Comparison of ENCODE assay signal across 11 mouse cellular contexts in genomic region chr1:133920876-133921275, GRCm38 (mm10). TPM values are rescaled to one million over a fixed set of nuclear protein-coding genes. Genes with fewer than 3 reads are reported as not detected.
A peak's percentile ranks its signal among the peaks of the same experiment; 100 is the strongest.
DNase-seq lines count a peak whose midpoint lies in the region; ATAC-seq lines count a peak whose summit lies in the region.
"Had no signal": no experiment of that assay in that cellular context is flagged by ENCODE, and none has a peak within 500 bp of the region (broad histone marks: within the 10 kb centered on the region; RNA-seq: fewer than 3 reads in every experiment).

No protein-coding gene starts in this region.

- peak overlapping the region; percentile 14; the same call in 1 of the 2 replicates for H3K4me3 ChIP-seq in heart, embryonic 13.5 days
- no peak overlapping the region for H3K4me3 ChIP-seq in neural tube, embryonic 11.5 days (ENCODE audit: low read depth, low read length)
- H3K4me3 ChIP-seq in limb, embryonic 15.5 days = peak overlapping the region; percentile 26
- 0 out of 2 replicates have a peak overlapping the region, but pooled peaks have one; percentile 4 for H3K4me3 ChIP-seq in stomach, embryonic 16.5 days (replicated peaks; ENCODE audit: low read length)

- no peaks in the 10 kb centered on the region for H3K36me3 ChIP-seq in heart, embryonic 13.5 days
- no peaks in the 10 kb centered on the region for H3K36me3 ChIP-seq in neural tube, embryonic 11.5 days (ENCODE audit: control insufficient read depth, insufficient read depth, low read length)
- no peaks in the 10 kb centered on the region for H3K36me3 ChIP-seq in limb, embryonic 15.5 days
- no peaks in the 10 kb centered on the region for H3K36me3 ChIP-seq in stomach, embryonic 16.5 days (ENCODE audit: control insufficient read depth, insufficient read depth, low read length)

- intact Hi-C loops in heart, postnatal 14 days (cut with DNase I) = loop anchor here (1.0 kb wide), 1 partner anchor 37 kb away; no protein-coding TSS in a partner anchor

- H3K27ac ChIP-seq in heart, embryonic 13.5 days (replicated peaks) = peak overlapping the region; percentile 73
- H3K27ac ChIP-seq in neural tube, embryonic 11.5 days (ENCODE audit: low read depth, low read length) = no peak overlapping the region
- H3K27ac ChIP-seq in limb, embryonic 15.5 days = peak overlapping the region; percentile 64
- H3K27ac ChIP-seq in stomach, embryonic 16.5 days (ENCODE audit: low read length) = peak overlapping the region; percentile 61

- H3K9ac ChIP-seq in heart, embryonic 13.5 days = peak overlapping the region; percentile 54
- H3K9ac ChIP-seq in neural tube, embryonic 11.5 days (ENCODE audit: low read length) = no peak overlapping the region
- H3K9ac ChIP-seq in limb, embryonic 15.5 days = no peak overlapping the region
- peak overlapping the region; percentile 34 for H3K9ac ChIP-seq in stomach, embryonic 16.5 days (ENCODE audit: low read length)

- H3K4me2 ChIP-seq in heart, embryonic 13.5 days = peak overlapping the region; percentile 36
- H3K4me2 ChIP-seq in neural tube, embryonic 11.5 days (ENCODE audit: low read depth) = 0 out of 2 replicates have a peak overlapping the region, but pooled peaks have one; percentile 5
- H3K4me2 ChIP-seq in limb, embryonic 15.5 days = peak overlapping the region; percentile 25; the same call in 1 of the 2 replicates
- H3K4me2 ChIP-seq in stomach, embryonic 16.5 days (ENCODE audit: low read depth, low read length) = peak overlapping the region; percentile 13; the same call in 1 of the 2 replicates

- 49% methylated on average over 3 of the region's 3 CpGs for WGBS in heart, embryonic 13.5 days
- 39% methylated on average over 3 of the region's 3 CpGs for WGBS in neural tube, embryonic 11.5 days
- 27% methylated on average over 3 of the region's 3 CpGs for WGBS in limb, embryonic 15.5 days
- WGBS in stomach, embryonic 16.5 days = 28% methylated on average over 3 of the region's 3 CpGs

- DNase-seq in heart, postnatal 14 days = no peak
- DNase-seq in neural tube, embryonic 11.5 days (ENCODE audit: low spot score) = no peak
- DNase-seq in neural tube, embryonic 10.5 days (ENCODE audit: extremely low spot score, low spot score) = no peak
- DNase-seq in cerebellum, postnatal 14 days = no peak
- no peak for DNase-seq in embryo, embryonic 10.5 days (ENCODE audit: low spot score)
- DNase-seq: cerebellum, adult 9-11 months; layer of hippocampus, postnatal 36 days had no signal

- H3K27me3 ChIP-seq in heart, embryonic 13.5 days (replicated peaks) = peaks cover 13% of the 10 kb centered on the region; the same call in 1 of the 2 replicates
- H3K27me3 ChIP-seq in neural tube, embryonic 11.5 days (ENCODE audit: control insufficient read depth, insufficient read depth, low read length) = no peaks in the 10 kb centered on the region
- no peaks in the 10 kb centered on the region for H3K27me3 ChIP-seq in limb, embryonic 15.5 days
- no peaks in the 10 kb centered on the region for H3K27me3 ChIP-seq in stomach, embryonic 16.5 days (ENCODE audit: control insufficient read depth, insufficient read depth, low read length)

- H3K4me1 ChIP-seq in heart, embryonic 13.5 days = peaks cover 58% of the 10 kb centered on the region
- peaks cover 4% of the 10 kb centered on the region; the same call in 1 of the 2 replicates for H3K4me1 ChIP-seq in neural tube, embryonic 11.5 days (ENCODE audit: control insufficient read depth, insufficient read depth, low read length)
- H3K4me1 ChIP-seq in limb, embryonic 15.5 days = peaks cover 57% of the 10 kb centered on the region
- H3K4me1 ChIP-seq in stomach, embryonic 16.5 days (ENCODE audit: control insufficient read depth, insufficient read depth, low read length) = peaks cover 49% of the 10 kb centered on the region

- no peaks in the 10 kb centered on the region for H3K9me3 ChIP-seq in heart, embryonic 13.5 days
- no peaks in the 10 kb centered on the region for H3K9me3 ChIP-seq in neural tube, embryonic 11.5 days (ENCODE audit: control insufficient read depth, low read length)
- no peaks in the 10 kb centered on the region for H3K9me3 ChIP-seq in limb, embryonic 15.5 days
- no peaks in the 10 kb centered on the region for H3K9me3 ChIP-seq in stomach, embryonic 16.5 days (replicated peaks; ENCODE audit: control insufficient read depth, low read length)

- no peak for ATAC-seq in heart, embryonic 13.5 days (ENCODE audit: extremely low read depth, insufficient number of reproducible peaks, low FRiP score, low TSS enrichment)
- no peak for ATAC-seq in neural tube, embryonic 11.5 days (ENCODE audit: insufficient read depth, low FRiP score, low TSS enrichment)
- ATAC-seq in limb, embryonic 15.5 days (ENCODE audit: insufficient number of reproducible peaks, low FRiP score, low TSS enrichment, low read depth) = no peak
- ATAC-seq in stomach, embryonic 16.5 days (ENCODE audit: insufficient read depth, low FRiP score) = no peak
- ATAC-seq: activated CD4-positive, CD25-positive, alpha-beta regulatory T cell, adult 4 months had no signal

RNA-seq across cellular contexts. Expression of gene Prelp, which starts 0.3 kb away (rescaled TPM):
- polyA plus RNA-seq in heart, embryonic 13.5 days (2015; fragmentation: Nextera tagmentation; extraction: Ambion mirVana) = 2.8 and 3.1 TPM in 2 replicates
- total RNA-seq in heart, postnatal 14 days (2021) = 10 to 100 TPM; 25.0 to 29.5 TPM
- 2.5 and 3.1 TPM in 2 replicates for polyA plus RNA-seq in neural tube, embryonic 11.5 days (2014; fragmentation: Nextera tagmentation; extraction: Ambion mirVana)
- polyA plus RNA-seq in limb, embryonic 15.5 days (2015; fragmentation: Nextera tagmentation; extraction: Ambion mirVana) = 17.9 and 20.3 TPM in 2 replicates
- 3.5 and 4.5 TPM in 2 replicates for polyA plus RNA-seq in stomach, embryonic 16.5 days (2015; fragmentation: Nextera tagmentation; extraction: Ambion mirVana)
- polyA plus RNA-seq: activated CD4-positive, CD25-positive, alpha-beta regulatory T cell, adult 4 months had no signal

RNA-seq across cellular contexts. Expression of gene Optc, which starts 13.1 kb away (rescaled TPM):
- 0.32 and 0.41 TPM in 2 replicates for polyA plus RNA-seq in heart, embryonic 13.5 days (2015; fragmentation: Nextera tagmentation; extraction: Ambion mirVana)
- total RNA-seq in heart, postnatal 14 days (2021) = under 1 TPM; 0.17 to 0.55 TPM
- polyA plus RNA-seq in neural tube, embryonic 11.5 days (2014; fragmentation: Nextera tagmentation; extraction: Ambion mirVana) = 1.5 and 2.5 TPM in 2 replicates
- 0.71 and 0.83 TPM in 2 replicates for polyA plus RNA-seq in limb, embryonic 15.5 days (2015; fragmentation: Nextera tagmentation; extraction: Ambion mirVana)
- polyA plus RNA-seq in stomach, embryonic 16.5 days (2015; fragmentation: Nextera tagmentation; extraction: Ambion mirVana) = 1.9 and 2.7 TPM in 2 replicates
- polyA plus RNA-seq: activated CD4-positive, CD25-positive, alpha-beta regulatory T cell, adult 4 months had no signal

Comparison
In these comparisons a context has a peak if more than half of its experiments do, and no peak if none do; other contexts are left out.
1. H3K9ac ChIP-seq: peak in heart, embryonic 13.5 days (single experiment) and stomach, embryonic 16.5 days (single experiment); none in neural tube, embryonic 11.5 days (single experiment) and limb, embryonic 15.5 days (single experiment).
2. Peak in every context shown above with its lines, with median percentiles within 50 percentile points of each other: H3K4me2 ChIP-seq.